Mouse (Mus musculus) stomach, embryonic 16.5 days (tissue): Measurements from ENCODE around the gene Lrrc71. TPM values are rescaled to one million over a fixed set of nuclear protein-coding genes. Genes with fewer than 3 reads are reported as not detected.

ENCODE experiments used
- ATAC-seq: fragments of 200-750 bp; cut with Nextera tagmentation; 2 replicates; pipeline ENCODE4 v1.8.0; 2017; ENCODE audit warnings: moderate number of reproducible peaks, moderate TSS enrichment; ENCODE audit not compliant: insufficient read depth, low FRiP score
- H3K27ac ChIP-seq: fragments of 300-500 bp; sonication (generic); 2 replicates; pipeline ENCODE4 v1.5.1; 2014; ENCODE audit warnings: low read length
- H3K27me3 ChIP-seq: fragments of 300-500 bp; sonication (generic); 2 replicates; pipeline ENCODE4 v1.6.1; 2014; ENCODE audit warnings: low read length, control low read depth, mixed read lengths; ENCODE audit not compliant: control insufficient read depth, insufficient read depth
- H3K36me3 ChIP-seq: fragments of 300-500 bp; sonication (generic); 2 replicates; pipeline ENCODE4 v1.6.1; 2014; ENCODE audit warnings: low read length; ENCODE audit not compliant: control insufficient read depth, insufficient read depth
- H3K4me1 ChIP-seq: fragments of 300-500 bp; sonication (generic); 2 replicates; pipeline ENCODE4 v1.6.1; 2014; ENCODE audit warnings: low read length, control low read depth, mixed read lengths; ENCODE audit not compliant: control insufficient read depth, insufficient read depth
- H3K4me2 ChIP-seq: fragments of 300-500 bp; sonication (generic); 2 replicates; pipeline ENCODE4 v1.6.1; 2014; ENCODE audit warnings: low read depth, low read length, mixed read lengths
- H3K4me3 ChIP-seq: fragments of 300-500 bp; sonication (generic); replicated peaks from 2 replicates; pipeline ENCODE4 v1.5.1; 2014; ENCODE audit warnings: mild to moderate bottlenecking, low read length
- H3K9ac ChIP-seq: fragments of 300-500 bp; sonication (generic); 2 replicates; pipeline ENCODE4 v1.6.1; 2014; ENCODE audit warnings: low read length
- H3K9me3 ChIP-seq: fragments of 300-500 bp; sonication (generic); replicated peaks from 2 replicates; pipeline ENCODE4 v1.6.1; 2016; ENCODE audit warnings: low read length, control low read depth; ENCODE audit not compliant: control insufficient read depth
- WGBS: fragments of 180-500 bp; shearing (Covaris S2); extraction: QIAGEN DNeasy Blood & Tissue Kit; methylation state at CpG from one replicate; pipeline ENCODE4 v1.1.7; 2014; 5-methylcytosine and 5-hydroxymethylcytosine counted together
- polyA plus RNA-seq: library from polyadenylated mRNA; unstranded; fragments of >200 nt; fragmentation: Nextera tagmentation; extraction: Ambion mirVana; gene quantifications from 2 replicates; pipeline ENCODE4 v1.2.1, GENCODE M21; 2015

The Lrrc71 gene
- polyA plus RNA-seq, 1 experiment from 2014 or later: 0.63 TPM

DNA sequence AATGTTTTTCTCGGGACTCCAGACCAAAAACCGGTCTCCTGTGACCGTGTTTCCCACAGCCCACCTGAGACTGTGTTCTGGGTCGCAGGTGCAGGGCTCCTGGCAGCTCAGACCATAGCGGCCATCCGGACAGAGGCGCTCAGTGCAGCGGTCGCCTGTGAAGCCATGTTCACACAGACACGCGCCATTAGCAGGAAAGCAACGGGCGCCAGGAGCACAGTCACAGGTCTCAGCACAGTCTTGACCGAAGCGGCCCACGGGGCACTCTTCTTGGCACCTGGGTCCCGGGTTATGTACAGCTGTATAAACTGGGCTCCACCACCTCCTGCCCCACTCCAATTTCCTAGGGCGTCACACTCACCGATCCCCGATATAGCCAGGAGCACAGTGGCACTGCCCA lies 8.1 kb upstream of the Lrrc71 start:
- H3K4me2 ChIP-seq: no peak overlapping the region
- H3K27ac ChIP-seq: no peak overlapping the region
- H3K9me3 ChIP-seq: no peaks in the 10 kb centered on the region
- H3K4me3 ChIP-seq: no peak overlapping the region
- no peak for ATAC-seq
- no peaks in the 10 kb centered on the region; the same call in 1 of the 2 replicates for H3K27me3 ChIP-seq
- 54% methylated on average over 20 of the region's 20 CpGs for WGBS
- 0 out of 2 replicates have a peak, but pooled peaks cover 7% of the 10 kb centered on the region for H3K36me3 ChIP-seq
- no peak overlapping the region for H3K9ac ChIP-seq
- 0 out of 2 replicates have a peak, but pooled peaks cover 3% of the 10 kb centered on the region for H3K4me1 ChIP-seq

- Histone ChIP-seq H3K9ac (peak overlapping the region; percentile 18; the same call in 1 of the 2 replicates), H3K4me1 (no peaks in the 10 kb centered on the region), H3K4me2 (peak overlapping the region; percentile 29; the same call in 1 of the 2 replicates), H3K4me3 (no peak overlapping the region), H3K27ac (no peak overlapping the region), H3K9me3 (no peaks in the 10 kb centered on the region), H3K27me3 (no peaks in the 10 kb centered on the region; the same call in 1 of the 2 replicates), H3K36me3 (0 out of 2 replicates have a peak, but pooled peaks cover 7% of the 10 kb centered on the region)
- ATAC-seq: peak; percentile 85; the same call in 1 of the 2 replicates
- 9% methylated on average over 24 of the region's 24 CpGs for WGBS
Measured at GRCm38 (mm10) chr3:87755964-87756363, 7.5 kb upstream of the Lrrc71 start.

DNA sequence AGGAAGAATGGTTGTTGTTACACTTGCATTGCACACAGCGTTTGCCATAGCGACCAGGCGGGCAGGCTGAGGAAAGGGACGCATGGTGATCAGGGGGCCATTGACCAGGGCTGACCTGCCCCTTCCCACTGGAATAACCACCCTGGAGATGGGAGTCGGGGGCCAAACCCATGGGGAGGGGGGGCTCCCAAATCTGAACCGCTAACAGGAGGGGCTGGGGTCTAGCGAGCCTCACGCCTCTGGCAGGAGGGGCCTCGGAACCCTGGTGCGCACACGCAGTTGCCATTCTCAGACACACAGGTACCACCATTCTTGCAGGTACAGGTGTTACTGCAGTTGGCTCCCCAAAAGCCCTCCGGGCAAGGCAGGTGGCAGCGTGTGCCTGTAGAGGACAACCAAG lies 5.4 kb upstream of the Lrrc71 start:
- 0 out of 2 replicates have a peak, but pooled peaks cover 7% of the 10 kb centered on the region for H3K36me3 ChIP-seq
- 87% methylated on average over 13 of the region's 13 CpGs for WGBS
- ATAC-seq: no peak

DNA sequence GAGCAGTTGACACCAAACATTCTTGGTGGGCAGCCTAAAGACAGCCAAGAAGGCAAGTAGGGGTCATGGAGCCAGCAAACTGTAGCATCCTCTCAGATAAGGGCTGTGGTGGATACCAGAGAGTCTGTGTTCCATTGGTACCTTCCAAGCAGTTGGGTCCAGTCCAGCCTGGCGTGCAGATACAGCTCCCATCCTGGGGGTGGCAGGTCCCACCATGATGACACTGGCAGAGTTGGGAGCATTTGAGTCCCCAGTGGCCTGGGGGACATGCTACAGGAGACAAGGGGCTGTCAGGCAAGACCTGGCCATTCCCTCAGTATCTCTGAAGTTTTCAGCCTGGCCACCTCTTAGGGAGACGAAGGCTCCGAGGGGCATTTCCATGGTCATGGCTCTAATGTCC lies 4.1 kb upstream of the Lrrc71 start:
- Histone ChIP-seq H3K36me3 (0 out of 2 replicates have a peak, but pooled peaks cover 7% of the 10 kb centered on the region), H3K4me1 (0 out of 2 replicates have a peak, but pooled peaks cover 5% of the 10 kb centered on the region), H3K4me2 (no peak overlapping the region), H3K4me3 (no peak overlapping the region), H3K9me3 (no peaks in the 10 kb centered on the region), H3K9ac (no peak overlapping the region), H3K27me3 (peaks cover 3% of the 10 kb centered on the region; the same call in 1 of the 2 replicates), H3K27ac (no peak overlapping the region)
- 98% methylated on average over 3 of the region's 3 CpGs for WGBS
- no peak for ATAC-seq

More for the DNA sequence above, 5.4 kb upstream of the Lrrc71 start:
- H3K4me3 ChIP-seq: no peak overlapping the region
- H3K9me3 ChIP-seq: no peaks in the 10 kb centered on the region
- H3K27ac ChIP-seq: no peak overlapping the region
- H3K4me1 ChIP-seq: no peaks in the 10 kb centered on the region
- H3K4me2 ChIP-seq: no peak overlapping the region
- H3K9ac ChIP-seq: no peak overlapping the region
- peaks cover 3% of the 10 kb centered on the region; the same call in 1 of the 2 replicates for H3K27me3 ChIP-seq

DNA sequence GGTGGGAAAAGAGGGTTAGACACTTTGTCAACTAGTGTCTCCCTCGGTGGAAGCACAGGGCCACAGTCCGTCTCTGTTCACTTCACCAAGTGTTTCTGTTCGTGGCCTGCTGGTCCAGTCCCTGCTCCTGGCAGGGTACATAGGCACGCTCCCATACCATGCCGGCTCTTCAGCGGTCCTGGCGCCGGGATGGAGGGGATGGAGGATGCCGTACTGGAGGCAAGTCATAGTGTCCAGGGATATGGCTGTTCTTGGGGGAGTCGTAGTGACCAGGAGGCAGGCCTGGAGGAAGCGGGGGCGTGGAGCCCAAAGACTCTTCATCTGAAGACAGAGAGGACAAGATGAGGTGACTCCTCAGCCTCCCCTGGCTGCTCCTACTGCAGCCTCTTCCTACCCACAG lies 1.6 kb upstream of the Lrrc71 start:
- H3K36me3 ChIP-seq: no peaks in the 10 kb centered on the region

DNA sequence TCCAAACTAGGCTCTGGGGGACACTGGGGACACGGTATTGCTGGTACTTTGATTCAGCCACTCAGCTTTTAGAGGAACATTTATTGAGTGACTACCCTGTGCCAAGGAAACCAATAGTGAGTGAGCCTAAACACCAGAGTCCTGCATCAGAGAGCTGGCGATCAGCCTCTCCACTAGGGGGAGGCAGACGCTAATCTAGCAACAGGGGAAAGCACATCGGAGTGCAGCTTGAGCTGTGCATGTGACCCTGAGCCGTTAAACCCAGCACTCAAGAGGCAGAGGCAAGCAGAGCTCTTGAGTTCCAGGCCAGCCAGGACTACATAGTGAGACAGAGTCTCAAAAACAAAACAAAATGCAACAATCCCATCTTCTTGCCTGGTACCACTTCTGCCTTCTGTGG lies 611 bp upstream of the Lrrc71 start:
- ATAC-seq: no peak
- 19% methylated on average over 5 of the region's 5 CpGs for WGBS
- Histone ChIP-seq H3K36me3 (no peaks in the 10 kb centered on the region), H3K27me3 (0 out of 2 replicates have a peak, but pooled peaks cover 3% of the 10 kb centered on the region), H3K4me1 (peaks cover 18% of the 10 kb centered on the region; the same call in 1 of the 2 replicates), H3K9me3 (no peaks in the 10 kb centered on the region), H3K27ac (no peak overlapping the region), H3K4me2 (no peak overlapping the region), H3K4me3 (no peak overlapping the region), H3K9ac (no peak overlapping the region)

More for the DNA sequence above, 1.6 kb upstream of the Lrrc71 start:
- Histone ChIP-seq H3K27ac (no peak overlapping the region), H3K4me1 (peaks cover 15% of the 10 kb centered on the region; the same call in 1 of the 2 replicates), H3K9me3 (no peaks in the 10 kb centered on the region), H3K9ac (no peak overlapping the region), H3K4me2 (no peak overlapping the region), H3K27me3 (0 out of 2 replicates have a peak, but pooled peaks cover 3% of the 10 kb centered on the region), H3K4me3 (no peak overlapping the region)
- 86% methylated on average over 12 of the region's 12 CpGs for WGBS
- no peak for ATAC-seq

GRCm38 (mm10) chr3:87745036-87745659 lies 3.3 kb downstream of the Lrrc71 start:
- Histone ChIP-seq H3K27ac (peak overlapping the region; percentile 80), H3K4me3 (peak overlapping the region; percentile 10; the same call in 1 of the 2 replicates), H3K9ac (peak overlapping the region; percentile 55), H3K27me3 (0 out of 2 replicates have a peak, but pooled peaks cover 3% of the 10 kb centered on the region), H3K9me3 (no peaks in the 10 kb centered on the region), H3K4me1 (peaks cover 21% of the 10 kb centered on the region; the same call in 1 of the 2 replicates), H3K4me2 (peak overlapping the region; percentile 47), H3K36me3 (no peaks in the 10 kb centered on the region)
- 19% methylated on average over 18 of the region's 18 CpGs for WGBS
- ATAC-seq: peak; percentile 63; the same call in 1 of the 2 replicates

- Histone ChIP-seq H3K9me3 (no peaks in the 10 kb centered on the region), H3K27ac (no peak overlapping the region), H3K4me2 (no peak overlapping the region), H3K4me3 (no peak overlapping the region), H3K4me1 (peaks cover 21% of the 10 kb centered on the region; the same call in 1 of the 2 replicates), H3K27me3 (no peaks in the 10 kb centered on the region), H3K9ac (no peak overlapping the region), H3K36me3 (no peaks in the 10 kb centered on the region)
- no peak for ATAC-seq
- WGBS: 74% methylated on average over 4 of the region's 4 CpGs
Measured at GRCm38 (mm10) chr3:87743927-87744326, 4.5 kb downstream of the Lrrc71 start.

- Histone ChIP-seq H3K27ac (no peak overlapping the region), H3K36me3 (peaks cover 5% of the 10 kb centered on the region; the same call in 1 of the 2 replicates)
- ATAC-seq: no peak
Measured at GRCm38 (mm10) chr3:87742735-87743134, 5.7 kb downstream of the Lrrc71 start.

More at GRCm38 (mm10) chr3:87742735-87743134, 5.7 kb downstream of the Lrrc71 start:
- peaks cover 16% of the 10 kb centered on the region; the same call in 1 of the 2 replicates for H3K4me1 ChIP-seq
- no peak overlapping the region for H3K4me2 ChIP-seq
- no peaks in the 10 kb centered on the region for H3K27me3 ChIP-seq
- WGBS: 84% methylated on average over 16 of the region's 16 CpGs
- H3K9me3 ChIP-seq: no peaks in the 10 kb centered on the region
- no peak overlapping the region for H3K4me3 ChIP-seq
- H3K9ac ChIP-seq: no peak overlapping the region
